Mouse (Mus musculus) testis, postnatal 14 days (tissue): ENCODE measurements around the gene Smg1.

Experiments used
- DNase-seq: peaks from one replicate; pipeline ENCODE4 v3.0.0; 2021; ENCODE audit warnings: low spot score

Smg1 gene

GRCm38 (mm10) chr7:118243453-118244385, at the start of gene Smg1:
Gene Smg1, minus strand, starts transcription at chr7:118243670.
- peak; percentile 99 for DNase-seq

- no peak for DNase-seq
Measured at GRCm38 (mm10) chr7:118283186-118283585, 39.7 kb upstream of the Smg1 start.

- no peak for DNase-seq
Measured at GRCm38 (mm10) chr7:118282543-118282942, 39.1 kb upstream of the Smg1 start.

- DNase-seq = no peak
Measured at GRCm38 (mm10) chr7:118279521-118279920, 36.1 kb upstream of the Smg1 start.

- DNase-seq = peak; percentile 44
Measured at GRCm38 (mm10) chr7:118277335-118277910, 34.0 kb upstream of the Smg1 start.

- no peak for DNase-seq
Measured at GRCm38 (mm10) chr7:118276684-118277334, 33.3 kb upstream of the Smg1 start.

- no peak for DNase-seq
Measured at GRCm38 (mm10) chr7:118275265-118275664, 31.8 kb upstream of the Smg1 start.

- no peak for DNase-seq
Measured at GRCm38 (mm10) chr7:118274851-118275250, 31.4 kb upstream of the Smg1 start.

GRCm38 (mm10) chr7:118274169-118274568, 30.7 kb upstream of the Smg1 start:
- DNase-seq = no peak

GRCm38 (mm10) chr7:118266099-118266498, 22.6 kb upstream of the Smg1 start:
- DNase-seq = peak; percentile 50

GRCm38 (mm10) chr7:118263606-118264005, 20.1 kb upstream of the Smg1 start:
- no peak for DNase-seq

- DNase-seq = no peak
Measured at GRCm38 (mm10) chr7:118262409-118262808, 18.9 kb upstream of the Smg1 start.

- DNase-seq = no peak
Measured at GRCm38 (mm10) chr7:118259676-118260305, 16.3 kb upstream of the Smg1 start.

- no peak for DNase-seq
Measured at GRCm38 (mm10) chr7:118258451-118258850, 15.0 kb upstream of the Smg1 start.

GRCm38 (mm10) chr7:118256740-118257139, 13.3 kb upstream of the Smg1 start:
- no peak for DNase-seq

- no peak for DNase-seq
Measured at GRCm38 (mm10) chr7:118254460-118254859, 11.0 kb upstream of the Smg1 start.

GRCm38 (mm10) chr7:118254015-118254414, 10.5 kb upstream of the Smg1 start:
- no peak for DNase-seq

GRCm38 (mm10) chr7:118252979-118253378, 9.5 kb upstream of the Smg1 start:
- no peak for DNase-seq

- DNase-seq = peak; percentile 21
Measured at GRCm38 (mm10) chr7:118252349-118252748, 8.9 kb upstream of the Smg1 start.

GRCm38 (mm10) chr7:118251392-118252170, 8.1 kb upstream of the Smg1 start:
- no peak for DNase-seq

- DNase-seq = no peak
Measured at GRCm38 (mm10) chr7:118250482-118251160, 7.2 kb upstream of the Smg1 start.
